Mouse (Mus musculus) lung, adult 18-20 months (tissue): ENCODE measurements around the gene Gm20721.
A peak's percentile ranks its signal among the peaks of the same experiment; 100 is the strongest.

Source experiments
- DNase-seq, 2 experiments: peaks; one replicate each; pipeline ENCODE4 v3.0.0; 2022; ENCODE audit warnings: mixed read lengths in 2 of 2

Gene Gm20721

GRCm38 (mm10) chr2:174297086-174297571 is 49.4 kb downstream of the Gm20721 start:
- DNase-seq: no peak

GRCm38 (mm10) chr2:174295900-174296465 is 50.5 kb downstream of the Gm20721 start:
- no peak for DNase-seq

DNA sequence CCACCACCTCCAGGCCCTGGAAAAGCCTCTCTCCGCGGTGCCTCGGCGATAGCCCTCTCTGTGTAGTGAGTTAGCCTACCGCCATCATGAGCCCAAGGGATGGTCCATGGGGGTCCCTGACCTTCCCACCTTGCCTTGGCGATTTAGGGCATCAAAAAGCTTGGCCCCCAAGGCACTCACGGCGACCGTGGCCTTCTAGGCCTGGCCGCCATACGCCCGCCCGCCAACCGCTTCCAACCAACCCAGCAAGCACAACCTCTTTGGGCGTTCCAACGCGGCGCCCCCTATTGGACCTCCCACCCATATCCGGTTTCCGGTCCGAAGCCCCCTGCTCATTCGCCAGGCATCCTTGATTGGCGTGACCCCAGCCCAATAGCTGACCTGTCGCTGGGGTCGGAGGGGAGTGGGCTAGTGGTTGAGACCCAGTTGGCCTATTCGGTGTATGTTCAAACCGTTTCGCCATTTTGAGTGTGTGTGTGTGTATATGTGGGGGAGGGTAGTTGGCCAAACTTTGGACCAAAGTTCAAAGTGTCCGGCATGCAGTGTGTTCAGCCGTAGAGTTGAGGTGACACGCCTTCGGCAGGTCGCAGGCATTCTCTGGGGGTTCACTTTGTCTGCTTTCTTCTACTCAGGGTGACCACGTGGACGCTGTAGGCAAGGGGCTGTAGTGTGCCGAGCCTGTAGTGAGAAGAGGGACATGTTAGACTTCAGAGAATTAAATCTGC is 51.2 kb downstream of the Gm20721 start:
- DNase-seq: no peak

- no peak for DNase-seq
Observed at GRCm38 (mm10) chr2:174294457-174294856, 52.1 kb downstream of the Gm20721 start.

DNA sequence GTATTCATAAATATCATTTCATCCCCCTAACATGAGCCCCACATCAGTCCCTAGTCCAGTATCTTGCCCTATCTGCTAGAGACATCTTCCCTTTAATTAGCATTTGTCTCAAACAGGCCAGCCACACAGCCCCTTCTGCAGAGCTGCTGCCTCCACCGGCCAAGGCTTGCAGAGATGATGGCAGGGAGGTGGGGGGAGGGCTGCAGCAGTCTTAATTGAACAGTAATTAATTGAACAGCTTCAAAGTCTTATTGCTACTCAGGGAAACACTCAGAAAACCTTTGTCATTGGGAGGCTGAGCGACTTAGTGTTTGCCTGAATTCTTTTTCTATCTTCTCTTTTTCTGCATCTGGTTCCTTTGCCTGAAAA is 54.9 kb downstream of the Gm20721 start:
- DNase-seq: no peak

- no peak for DNase-seq
Observed at GRCm38 (mm10) chr2:174291029-174291661, 55.4 kb downstream of the Gm20721 start.

DNA sequence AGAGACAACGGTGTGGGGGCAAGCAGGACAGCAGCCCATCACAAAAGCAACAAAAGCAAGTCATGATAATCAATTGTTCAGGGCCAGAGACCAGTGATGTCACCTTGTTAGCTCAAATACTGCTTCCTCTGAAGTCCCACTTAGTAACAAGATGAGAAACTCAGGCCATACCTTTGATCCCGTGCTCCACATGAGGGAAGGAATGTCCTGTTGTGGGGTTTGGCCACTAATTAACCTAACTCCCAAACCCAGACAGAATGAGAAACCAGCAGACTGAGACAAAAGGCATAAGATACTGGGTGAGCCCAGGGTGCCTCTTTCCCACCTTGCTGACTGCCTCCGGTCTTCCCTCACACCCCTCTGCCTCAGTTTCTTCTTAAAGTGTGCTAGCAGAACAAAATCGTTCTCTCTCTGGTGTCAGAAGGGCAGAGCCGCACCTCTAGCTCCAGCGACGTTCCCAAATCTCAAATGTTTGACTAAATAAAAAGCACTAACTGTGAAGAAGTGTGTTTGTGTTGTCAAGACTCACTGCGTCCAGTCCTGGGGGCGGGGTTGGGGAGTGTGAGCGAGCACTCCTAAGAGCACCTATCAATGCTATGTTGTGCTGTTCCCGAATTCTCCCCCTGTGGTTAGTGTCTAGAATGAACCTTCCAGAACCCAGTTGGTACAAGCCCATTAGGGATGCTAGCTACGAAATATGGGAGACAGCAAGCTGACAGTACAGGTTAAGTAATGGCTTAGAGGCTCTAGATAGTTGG is 57.7 kb downstream of the Gm20721 start:
- no peak for DNase-seq

GRCm38 (mm10) chr2:174287921-174288320 is 58.6 kb downstream of the Gm20721 start:
- no peak for DNase-seq

DNA sequence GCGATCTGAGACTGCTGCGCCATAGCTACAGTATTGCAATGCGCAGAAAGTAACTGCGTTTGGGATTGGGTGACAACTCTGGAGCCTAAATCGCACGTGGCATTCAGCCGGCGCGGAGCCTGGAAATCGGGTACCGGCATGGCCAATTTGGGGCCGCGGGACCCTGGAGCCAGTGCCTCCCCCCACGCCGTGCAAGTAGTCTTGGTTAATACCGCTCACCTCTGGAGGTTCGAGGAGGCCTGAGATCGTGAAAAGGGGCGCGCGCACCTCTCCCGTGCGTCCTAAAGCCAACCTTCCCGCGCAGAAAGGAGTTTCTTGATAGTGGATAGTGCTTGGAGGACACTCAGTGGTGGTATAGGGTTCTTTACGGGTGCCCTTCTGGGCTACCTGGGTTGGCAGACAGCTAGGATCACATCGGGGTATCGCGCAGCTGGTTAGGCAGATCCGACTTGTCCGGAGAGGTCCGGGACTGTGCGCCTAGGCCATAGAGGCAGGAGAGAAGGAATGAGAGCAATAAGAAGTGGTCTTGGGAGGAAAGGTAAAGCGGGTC is 60.5 kb downstream of the Gm20721 start:
- no peak for DNase-seq

DNA sequence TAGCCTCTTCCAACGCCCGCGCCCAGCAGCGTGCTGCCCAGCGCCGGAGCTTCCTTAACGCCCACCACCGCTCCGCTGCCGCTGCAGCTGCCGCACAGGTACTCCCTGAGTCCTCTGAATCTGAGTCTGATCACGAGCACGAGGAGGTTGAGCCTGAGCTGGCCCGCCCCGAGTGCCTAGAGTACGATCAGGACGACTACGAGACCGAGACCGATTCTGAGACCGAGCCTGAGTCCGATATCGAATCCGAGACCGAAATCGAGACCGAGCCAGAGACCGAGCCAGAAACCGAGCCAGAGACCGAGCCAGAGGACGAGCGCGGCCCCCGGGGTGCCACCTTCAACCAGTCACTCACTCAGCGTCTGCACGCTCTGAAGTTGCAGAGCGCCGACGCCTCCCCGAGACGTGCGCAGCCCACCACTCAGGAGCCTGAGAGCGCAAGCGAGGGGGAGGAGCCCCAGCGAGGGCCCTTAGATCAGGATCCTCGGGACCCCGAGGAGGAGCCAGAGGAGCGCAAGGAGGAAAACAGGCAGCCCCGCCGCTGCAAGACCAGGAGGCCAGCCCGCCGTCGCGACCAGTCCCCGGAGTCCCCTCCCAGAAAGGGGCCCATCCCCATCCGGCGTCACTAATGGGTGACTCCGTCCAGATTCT is 61.6 kb downstream of the Gm20721 start:
- DNase-seq: no peak

- DNase-seq: peak in 1 of 2 experiments; percentile 37
Observed at GRCm38 (mm10) chr2:174284011-174284410, 62.5 kb downstream of the Gm20721 start, which contains the start of gene Gnas. Gene Gnas (plus strand): TSS chr2:174284320.

GRCm38 (mm10) chr2:174283341-174283740 is 63.2 kb downstream of the Gm20721 start:
- no peak for DNase-seq
